Mouse (Mus musculus): ENCODE data around the gene Bsg.

The Bsg gene

DNA sequence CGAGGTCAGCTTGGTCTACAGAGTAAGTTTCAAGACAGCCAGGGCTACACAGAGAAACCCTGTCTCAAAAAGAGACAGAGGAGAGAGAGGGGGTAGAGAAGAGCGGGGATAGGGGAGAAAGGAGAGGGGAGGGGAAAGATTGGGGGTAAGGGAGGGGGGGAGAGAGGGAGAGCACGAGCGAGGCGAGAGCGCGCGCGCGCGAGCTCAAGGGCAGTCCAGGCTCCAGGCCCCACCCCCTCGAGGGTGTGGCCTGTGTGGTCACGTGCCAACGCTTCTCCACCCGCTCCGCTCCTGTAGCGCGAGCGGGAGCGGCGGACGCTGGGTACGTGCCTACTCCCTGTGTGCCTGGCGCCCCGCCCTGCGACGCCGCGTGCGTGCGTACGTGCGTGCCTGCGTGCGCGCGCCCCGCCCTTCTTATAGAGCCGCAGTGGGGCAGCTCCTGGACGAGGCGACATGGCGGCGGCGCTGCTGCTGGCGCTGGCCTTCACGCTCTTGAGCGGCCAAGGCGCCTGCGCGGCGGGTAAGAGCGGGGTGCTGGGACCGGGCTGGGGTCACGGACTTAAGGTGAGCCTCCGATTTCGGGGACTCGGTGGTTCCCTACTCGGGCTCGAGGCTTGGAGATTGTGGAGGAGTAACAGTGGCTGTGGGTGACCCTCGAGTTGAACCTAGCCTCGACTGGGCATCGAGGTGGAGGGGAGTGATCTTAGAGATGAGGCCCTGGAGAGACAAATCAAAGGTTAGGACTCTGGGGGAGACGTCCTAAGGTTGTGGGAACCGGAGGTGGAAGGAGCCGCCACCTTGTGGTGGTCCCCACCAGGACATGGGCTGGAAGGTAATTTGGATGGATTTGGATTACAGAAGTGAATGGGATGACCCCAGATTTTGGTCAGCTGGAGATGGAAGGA lies at the start of gene Bsg:
Gene Bsg (plus strand): TSS at position 427 of the 905 bp plus-strand sequence.
- DNase-seq (ENCODE audit: low read depth), result peak; percentile 99

DNA sequence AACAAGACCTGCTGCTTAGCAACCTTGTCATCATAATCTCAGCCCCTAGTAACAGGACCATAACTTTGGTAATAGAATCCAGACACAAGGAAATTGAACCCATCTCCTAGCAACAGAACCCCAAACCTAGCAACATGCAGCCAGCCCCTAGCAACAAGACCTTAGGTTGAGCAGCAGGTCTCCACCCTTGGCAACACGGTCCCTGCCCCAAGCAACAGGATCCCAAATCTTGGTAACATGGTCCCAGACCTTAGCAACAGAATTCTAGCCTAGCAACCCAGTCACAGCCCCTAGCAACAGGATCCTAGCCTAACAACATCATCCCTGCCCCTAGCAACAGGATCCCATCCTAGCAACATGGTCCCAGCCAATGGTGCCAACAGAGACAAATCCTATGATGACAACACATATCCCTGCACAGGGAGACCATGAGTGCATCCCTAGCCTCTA lies 49.3 kb upstream of the Bsg start:
- DNase-seq (ENCODE audit: low read depth), result no peak

DNA sequence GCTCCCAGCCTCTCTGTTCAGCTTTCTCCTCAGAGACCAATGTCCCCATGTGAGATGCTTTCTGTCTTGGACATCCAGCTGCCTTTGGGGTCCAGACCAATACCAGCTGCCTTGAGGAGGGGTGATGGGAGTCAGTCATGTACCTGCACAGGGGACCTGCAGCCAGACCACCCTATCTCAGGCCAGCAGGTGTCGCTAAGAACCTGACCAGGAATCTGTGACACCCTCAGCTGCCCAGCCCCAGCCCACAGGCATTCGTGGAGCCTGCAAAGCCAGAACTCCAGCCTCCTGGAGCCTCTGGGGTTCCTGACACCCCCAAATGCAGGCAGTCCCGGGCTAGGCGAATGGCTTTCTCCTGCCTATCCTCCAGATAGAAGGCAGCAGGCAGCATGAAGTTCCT lies 45.5 kb upstream of the Bsg start:
- peak; percentile 40 for DNase-seq (ENCODE audit: low read depth)

DNA sequence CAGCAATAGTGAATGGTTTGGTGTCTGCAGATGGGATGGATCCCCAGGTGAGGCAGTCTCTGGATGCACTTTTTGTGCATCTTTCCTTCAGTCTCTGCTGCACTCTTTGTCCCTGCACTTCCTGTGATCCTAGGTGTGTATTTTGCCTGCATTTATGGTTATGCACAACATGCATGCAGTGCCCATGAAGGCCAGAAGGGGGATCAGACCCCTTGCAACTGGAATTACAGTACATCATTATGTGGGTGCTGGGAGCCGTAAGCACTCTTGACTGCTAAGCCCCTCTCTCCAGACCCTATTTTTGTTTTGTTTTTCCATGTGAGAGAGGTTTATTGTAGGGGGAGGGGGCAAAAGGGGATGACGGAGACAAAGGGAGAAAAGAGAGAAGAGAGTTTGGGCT lies 44.0 kb upstream of the Bsg start:
- peak; percentile 27 for DNase-seq (ENCODE audit: low read depth)

DNA sequence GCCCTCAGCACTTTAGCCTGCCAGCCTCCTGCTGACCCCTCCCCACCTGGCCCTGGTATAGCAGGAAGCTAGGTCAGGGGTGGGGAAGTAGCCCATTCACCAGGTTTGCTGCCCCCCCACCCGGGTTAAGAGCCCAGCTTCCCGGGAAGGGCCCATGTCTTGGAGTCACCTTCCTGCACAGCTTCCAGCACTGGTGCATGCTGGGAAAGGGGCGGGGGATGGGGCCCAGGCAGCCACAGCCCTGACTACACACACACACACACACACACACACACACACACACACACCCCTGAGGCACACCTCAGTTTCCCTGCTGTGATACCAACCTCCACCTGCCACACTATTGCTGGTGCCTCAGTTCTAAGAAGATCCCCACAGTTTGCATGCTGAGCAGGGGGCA lies 42.4 kb upstream of the Bsg start:
- DNase-seq (ENCODE audit: low read depth), result peak; percentile 24

DNA sequence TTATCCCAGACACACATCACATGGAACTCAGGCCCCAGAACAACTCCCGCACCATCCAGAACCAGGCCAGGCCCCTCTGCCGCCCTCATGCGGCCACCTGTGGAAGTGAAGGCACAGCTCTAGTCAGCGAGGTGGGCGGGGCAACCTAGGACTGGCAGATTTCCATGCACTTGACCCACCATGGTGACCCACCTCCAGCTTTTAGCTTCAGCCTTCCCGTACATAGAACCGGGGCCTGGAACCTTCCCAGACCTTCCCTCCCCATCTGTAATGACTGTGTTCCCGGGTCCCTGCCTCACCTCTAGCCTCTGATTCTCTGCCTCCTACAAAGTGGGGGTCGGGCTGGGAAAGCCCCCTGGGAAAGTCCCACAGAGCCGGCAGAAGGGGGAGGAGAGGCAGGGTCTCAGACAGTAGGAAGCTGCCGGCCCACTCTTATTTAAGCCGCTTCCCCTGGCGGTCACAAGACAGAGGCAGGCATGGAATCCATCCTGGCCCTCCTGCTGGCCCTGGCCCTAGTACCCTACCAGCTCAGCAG lies 40.1 kb upstream of the Bsg start, which contains the start of gene Madcam1:
Gene Madcam1 (plus strand): TSS at position 429 of the 535 bp plus-strand sequence.
- DNase-seq (ENCODE audit: low read depth), result peak; percentile 64

DNA sequence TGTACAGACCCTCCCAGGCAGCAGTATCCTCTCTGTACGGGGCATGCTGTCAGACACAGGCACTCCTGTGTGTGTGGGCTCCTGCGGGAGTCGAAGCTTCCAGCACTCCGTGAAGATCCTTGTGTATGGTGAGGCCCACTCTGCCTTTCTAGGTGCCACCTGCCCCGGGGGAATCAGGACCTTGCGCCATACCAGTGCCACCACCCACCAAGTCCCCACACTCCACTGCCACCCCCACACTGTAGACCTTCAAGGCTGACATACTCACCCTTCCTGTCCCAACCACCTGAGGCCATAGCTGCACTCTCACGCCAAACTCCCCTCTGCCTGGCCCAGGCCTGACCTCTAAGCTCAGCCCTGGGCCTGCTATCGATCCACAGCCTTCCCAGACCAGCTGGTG lies 39.2 kb upstream of the Bsg start:
- DNase-seq (ENCODE audit: low read depth), result no peak

DNA sequence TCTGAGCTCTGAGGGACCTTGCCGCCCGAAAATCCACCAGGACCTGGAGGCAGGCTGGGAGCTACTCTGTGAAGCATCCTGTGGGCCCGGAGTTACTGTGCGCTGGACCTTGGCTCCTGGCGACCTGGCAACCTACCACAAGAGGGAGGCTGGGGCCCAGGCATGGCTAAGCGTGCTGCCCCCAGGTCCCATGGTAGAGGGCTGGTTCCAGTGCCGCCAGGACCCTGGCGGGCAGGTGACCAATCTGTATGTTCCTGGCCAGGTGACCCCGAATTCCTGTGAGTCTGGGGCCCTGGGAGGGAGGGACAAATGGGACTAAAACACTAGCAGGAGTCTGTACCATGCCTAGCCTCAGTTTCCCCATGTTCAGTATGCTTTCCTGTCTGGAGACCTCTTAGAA lies 37.8 kb upstream of the Bsg start:
- no peak for DNase-seq (ENCODE audit: low read depth)

DNA sequence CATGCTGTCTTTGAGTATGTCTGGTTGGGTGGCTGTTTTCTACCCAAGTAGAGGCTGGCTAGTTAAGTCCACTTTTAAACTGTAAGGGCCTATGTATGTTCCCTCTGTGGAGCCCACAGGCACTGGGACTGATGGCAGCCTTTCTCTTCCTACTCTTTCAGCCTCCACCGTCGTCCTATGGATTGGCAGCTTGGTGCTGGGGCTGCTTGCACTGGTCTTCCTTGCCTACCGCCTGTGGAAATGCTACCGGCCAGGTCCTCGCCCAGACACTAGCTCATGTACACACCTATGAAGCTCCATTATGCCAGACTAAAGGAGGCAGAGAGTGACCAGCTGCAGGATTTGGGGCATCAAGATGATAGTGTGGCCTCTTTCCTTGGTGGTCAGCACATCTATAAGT lies 36.2 kb upstream of the Bsg start:
- no peak for DNase-seq (ENCODE audit: low read depth)

DNA sequence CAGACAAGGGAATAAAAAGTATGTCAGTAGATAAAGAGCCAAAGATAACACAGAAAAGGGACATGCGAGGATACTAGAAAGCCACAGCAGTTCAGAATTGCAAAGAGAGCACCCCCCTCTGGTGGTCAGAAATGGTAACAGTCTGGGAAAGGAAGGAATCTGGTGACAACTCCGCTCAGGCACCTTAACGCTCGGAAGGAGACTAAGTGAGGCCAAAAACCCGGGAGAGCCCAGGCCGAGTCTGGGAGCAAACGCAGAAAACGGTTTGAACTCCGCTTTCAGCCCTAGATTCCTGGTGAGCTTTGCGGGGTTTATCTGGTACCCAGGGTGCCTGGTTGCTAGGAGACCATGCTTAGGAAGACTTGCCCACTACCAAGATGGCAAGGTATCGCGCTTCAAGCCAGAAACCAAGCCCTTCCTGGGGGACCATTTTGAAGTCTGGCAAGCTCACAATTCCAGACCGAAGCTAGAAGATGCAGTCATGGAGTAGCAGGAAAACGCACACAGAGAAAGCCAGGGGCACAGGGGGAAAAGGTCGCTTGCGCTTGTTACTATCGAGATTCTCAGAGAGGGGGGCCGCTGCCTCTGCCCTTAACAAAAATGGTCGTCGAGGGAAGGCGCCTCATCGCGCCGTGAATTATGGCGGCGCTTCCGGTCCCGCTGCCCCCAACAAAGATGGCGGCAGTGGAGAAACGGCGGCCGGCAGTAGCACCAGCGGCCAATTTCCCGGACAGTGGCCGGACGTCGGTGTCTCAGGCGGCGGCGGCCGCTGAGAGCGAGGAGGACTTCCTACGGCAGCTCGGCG lies 35.3 kb upstream of the Bsg start, which contains the start of gene Tpgs1:
Gene Tpgs1 (plus strand): TSS at position 599 of the 805 bp plus-strand sequence.
- peak; percentile 98 for DNase-seq (ENCODE audit: low read depth)

DNA sequence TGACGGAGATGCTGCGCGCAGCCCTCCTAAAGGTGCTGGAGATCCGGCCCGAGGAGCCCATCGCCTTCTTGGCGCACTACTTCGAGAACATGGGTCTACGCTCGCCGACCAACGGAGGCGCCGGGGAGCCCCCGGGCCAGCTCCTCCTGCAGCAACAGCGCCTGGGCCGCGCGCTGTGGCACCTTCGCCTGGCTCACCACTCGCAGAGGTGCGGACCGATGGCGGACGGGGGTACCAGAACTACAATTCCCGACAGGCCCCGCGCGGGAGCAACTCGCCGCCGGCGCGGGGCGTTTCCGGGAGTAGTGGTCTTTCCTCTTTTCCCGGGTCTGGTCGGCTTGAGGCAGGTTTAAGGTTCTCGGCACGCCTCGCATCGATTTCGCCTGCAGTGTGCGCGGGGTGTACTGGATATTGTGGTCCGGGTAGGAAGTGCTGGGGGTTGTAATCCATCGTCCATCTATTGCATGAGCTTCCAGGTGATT lies 34.7 kb upstream of the Bsg start:
- peak; percentile 66 for DNase-seq (ENCODE audit: low read depth)

DNA sequence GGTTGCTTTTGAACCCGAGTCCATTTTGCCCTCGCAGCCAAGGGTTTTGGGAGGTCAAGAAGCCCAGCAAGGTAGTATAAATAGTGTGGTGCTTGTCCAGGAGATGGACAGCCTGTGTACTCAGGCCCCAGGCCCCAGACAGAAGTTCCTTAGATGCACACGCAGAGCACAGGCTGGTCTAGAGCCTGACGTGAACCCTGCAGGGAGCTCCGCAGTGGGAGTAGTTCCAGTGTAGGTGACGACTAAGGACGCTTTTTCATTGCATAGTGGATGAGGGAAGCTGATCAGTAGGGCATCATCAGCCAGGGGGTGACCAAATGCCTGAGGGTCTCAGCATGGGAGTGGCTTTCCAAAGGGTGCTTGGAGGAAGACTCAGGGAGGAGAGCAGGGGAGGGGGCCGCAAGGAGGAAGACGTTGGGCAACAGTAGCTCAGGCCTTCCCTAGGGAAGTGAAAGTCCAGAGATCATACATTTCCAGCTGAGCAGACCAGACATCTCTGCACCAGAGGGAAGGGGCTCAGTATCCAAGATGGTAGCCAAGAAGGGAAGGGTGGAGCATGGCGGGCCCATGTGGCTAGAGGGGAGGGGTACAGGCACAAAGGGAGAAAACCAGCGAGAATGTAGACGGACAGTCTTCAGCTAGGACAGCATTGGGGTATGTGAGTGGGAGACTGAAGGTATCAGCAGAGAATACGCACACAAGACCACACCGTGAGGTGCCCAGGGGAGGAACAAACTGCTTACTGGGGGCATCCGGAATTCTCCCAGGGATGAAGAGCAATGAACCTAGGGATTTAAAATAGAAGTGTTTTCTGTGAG lies 34.0 kb upstream of the Bsg start:
- DNase-seq (ENCODE audit: low read depth), result no peak

DNA sequence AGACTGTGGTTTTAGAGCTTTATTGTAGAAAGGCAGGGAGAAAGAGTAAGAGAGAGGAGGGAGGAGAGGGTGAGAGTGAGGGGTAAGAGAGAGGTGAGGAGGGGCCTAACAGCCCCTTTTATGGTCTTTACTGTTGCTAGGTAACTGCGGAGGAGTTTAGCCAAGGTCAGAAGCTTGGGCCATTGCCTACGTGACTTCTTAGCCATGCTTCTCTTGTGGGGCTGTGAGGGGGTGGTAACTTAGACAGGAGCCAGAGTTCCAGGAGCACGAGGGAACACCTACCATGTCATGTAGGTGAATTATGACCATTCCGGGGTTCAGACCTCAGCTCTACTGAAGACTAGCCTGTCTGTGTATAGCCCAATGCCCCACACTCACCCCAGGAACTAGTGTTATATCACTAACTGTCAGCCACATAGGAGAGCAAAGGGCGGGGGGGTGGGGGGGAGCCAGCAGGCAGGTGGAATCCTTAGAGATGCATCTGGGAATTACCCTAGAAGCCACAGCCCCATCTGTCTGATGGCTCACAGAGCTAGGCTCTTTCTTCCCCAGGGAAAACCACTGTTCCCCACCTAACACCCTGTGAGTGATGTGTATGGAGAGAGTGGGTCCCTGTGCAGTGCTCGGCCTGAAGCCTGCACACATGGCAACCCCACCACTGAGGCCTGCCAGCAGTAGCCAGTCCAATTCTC lies 32.7 kb upstream of the Bsg start:
- DNase-seq (ENCODE audit: low read depth), result no peak

DNA sequence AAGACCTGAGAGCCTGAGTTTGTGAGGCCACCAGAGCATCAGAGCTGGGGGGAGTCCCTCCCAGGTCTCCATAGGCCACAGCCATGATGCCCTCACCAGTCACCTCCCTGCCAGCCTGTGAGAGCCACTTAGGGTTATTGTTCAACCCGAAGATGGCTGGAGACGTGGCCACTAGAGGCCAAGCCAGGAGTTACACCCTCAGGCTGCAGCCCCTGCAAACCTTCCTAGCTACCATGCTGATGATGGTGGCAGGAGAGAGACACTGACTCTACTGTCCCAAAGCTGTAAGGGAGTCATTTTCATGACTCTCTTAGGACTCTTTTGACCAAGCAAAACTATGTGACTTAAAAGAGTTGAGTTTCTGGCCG lies 32.2 kb upstream of the Bsg start:
- peak; percentile 20 for DNase-seq (ENCODE audit: low read depth)

DNA sequence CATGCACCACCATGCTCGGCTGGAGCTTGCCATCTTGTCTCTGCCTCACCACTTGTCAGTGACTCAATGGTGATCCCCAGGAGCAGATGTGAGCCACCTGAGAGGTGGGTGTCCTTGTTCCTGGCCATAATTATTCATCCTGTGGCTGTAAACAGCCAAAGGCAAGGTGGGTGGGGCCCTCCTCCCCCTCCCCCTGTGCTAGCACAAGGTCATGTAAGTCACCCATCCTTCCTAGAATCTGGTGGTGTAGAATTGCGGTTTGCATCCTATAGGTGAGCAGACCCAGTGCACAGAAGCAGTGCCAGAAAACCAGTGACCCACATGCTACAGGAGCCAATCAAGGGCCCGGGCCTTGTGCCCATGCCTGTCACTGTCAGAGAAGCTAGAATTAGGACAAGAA lies 31.2 kb upstream of the Bsg start:
- no peak for DNase-seq (ENCODE audit: low read depth)

DNA sequence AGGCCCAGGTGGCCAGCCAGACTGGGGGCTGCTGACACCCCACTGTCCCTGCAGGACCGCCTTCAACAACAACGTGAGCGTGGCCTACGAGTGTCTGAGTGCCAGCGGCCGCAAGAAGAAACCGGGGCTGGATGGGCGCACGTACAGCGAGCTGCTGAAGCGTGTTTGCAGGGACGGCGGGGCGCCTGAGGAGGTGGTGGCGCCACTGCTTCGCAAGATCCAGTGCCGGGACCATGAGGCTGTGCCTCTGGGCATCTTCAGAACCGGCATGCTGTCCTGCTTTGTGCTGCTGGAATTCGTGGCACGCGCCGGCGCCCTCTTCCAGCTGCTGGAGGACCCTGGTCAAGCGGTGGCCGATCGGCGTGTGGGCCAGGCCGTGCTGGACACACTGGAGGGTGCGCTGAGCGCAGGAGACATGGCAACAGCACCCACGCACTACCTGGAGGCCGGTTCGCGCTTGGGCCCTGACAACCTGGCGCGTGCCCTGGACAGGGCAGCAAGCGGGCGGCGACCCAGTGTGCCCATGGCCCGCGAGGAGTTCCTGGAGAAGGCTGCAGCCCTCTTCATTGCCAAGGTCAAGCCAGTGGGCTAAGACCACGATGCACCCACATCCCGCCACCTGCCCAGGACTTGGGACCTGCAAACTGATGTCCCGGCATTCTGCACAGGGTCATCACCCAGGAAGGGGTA lies 28.8 kb upstream of the Bsg start:
- DNase-seq (ENCODE audit: low read depth), result no peak

DNA sequence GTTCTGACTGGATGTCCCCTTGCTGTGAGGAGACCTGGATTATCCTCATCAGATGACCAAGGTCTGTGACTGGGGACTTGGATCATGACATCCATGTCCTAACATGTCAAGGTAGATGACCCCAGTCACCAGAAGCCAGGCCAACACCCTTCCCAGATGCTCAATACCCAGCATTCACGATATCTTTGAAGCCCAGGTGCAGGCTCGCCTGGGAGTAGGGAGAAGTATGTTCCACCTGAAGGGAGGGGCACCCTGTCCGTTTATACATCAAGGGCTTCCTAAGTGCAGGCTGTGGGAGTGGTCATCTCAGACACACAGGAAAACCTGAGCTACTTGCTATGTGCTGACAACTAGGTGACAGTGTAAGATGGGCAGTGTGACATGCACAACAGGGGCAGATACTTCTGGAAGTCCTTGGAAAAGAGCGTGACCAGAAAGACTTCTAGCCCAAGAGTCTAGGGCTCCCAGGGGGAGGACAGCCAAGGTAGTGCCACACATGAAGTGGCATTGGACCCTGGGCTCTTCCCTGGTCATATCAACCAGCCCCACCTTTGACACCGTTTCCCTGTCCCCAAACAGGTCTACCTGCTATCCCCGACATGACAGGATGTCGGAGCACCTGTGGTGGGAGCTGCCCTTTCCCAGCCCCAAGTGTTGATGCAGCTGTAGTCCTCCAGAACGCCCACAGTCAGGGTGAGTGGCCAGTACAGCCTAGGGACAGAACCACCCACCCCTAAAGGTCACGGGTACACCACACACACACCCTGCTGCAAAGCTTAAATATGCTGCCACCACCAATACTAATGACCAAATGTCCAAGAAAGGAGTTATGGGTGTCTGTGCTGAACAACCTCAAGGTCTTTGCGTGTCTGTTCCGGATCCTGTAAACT lies 23.4 kb upstream of the Bsg start:
- no peak for DNase-seq (ENCODE audit: low read depth)

DNA sequence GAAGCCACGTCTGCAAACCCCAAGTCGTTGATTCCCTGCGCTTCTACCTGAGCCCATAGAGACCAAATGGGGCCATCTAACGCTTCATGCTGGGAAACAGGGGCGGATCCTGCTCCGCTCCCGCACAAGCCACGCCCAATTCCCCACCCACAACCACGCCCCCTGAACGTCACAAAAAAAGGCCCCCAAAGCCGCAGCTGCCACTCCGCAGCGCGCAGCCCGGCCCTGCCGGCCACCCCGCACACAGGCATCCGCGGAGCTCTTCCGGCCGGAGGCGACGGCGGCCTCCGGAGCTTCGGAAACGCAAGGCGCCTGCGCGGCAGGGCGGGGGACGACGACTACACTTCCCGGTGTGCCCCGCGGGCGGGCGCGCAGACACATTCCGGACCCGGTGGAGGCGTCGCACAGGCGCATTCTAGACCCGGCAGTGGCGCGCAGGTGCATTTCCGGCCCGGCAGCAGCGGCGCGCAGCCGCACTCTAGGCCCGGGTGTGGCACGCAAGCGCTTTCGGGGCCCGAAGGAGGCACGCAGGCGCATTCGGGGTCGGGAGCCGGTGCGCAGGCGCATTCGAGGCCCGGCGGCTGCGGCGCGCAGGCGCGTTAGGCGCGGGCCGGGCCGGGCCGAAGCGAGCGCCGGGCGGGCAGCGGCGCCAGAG lies 22.6 kb upstream of the Bsg start, which contains the start of gene Cdc34:
Gene Cdc34 (plus strand): TSS at position 605 of the 655 bp plus-strand sequence.
- DNase-seq (ENCODE audit: low read depth), result peak; percentile 99

DNA sequence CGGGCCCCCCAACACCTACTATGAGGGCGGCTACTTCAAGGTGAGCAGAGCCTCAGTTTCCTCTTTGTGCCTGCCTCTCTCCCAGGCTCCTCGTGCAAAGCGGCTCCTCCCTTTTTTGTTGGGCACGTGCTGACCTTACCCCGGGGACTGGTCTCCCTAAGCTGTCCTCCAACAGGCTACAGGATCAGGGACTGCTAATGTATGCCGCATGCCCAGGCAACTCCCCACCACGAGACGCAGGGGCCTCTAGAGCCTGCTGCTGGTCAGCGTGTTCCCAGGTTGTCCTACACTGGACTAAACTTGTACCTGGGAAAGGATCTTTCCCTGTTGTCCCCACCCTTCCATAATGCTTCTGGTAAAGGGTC lies 21.8 kb upstream of the Bsg start:
- DNase-seq (ENCODE audit: low read depth), result peak; percentile 49

Measured in 416B (cell line).